Mouse (Mus musculus) C2C12 (cell line): ENCODE data around the gene Aco1. TPM values are rescaled to one million over a fixed set of nuclear protein-coding genes. Genes with fewer than 3 reads are reported as not detected.

Experiments
- H3K27me3 ChIP-seq: one replicate; pipeline ENCODE4 v1.6.1; 2011; ENCODE audit not compliant: control insufficient read depth, insufficient read depth, insufficient read length
- H3K36me3 ChIP-seq: one replicate; pipeline ENCODE4 v1.6.1; 2011; ENCODE audit not compliant: control insufficient read depth, insufficient read depth
- H3K4me3 ChIP-seq: one replicate; pipeline ENCODE4 v1.5.1; 2011; ENCODE audit warnings: mild to moderate bottlenecking, control low read depth; ENCODE audit not compliant: poor library complexity, insufficient read depth, severe bottlenecking
- H3K79me2 ChIP-seq: one replicate; pipeline ENCODE4 v1.6.1; 2011; ENCODE audit not compliant: control insufficient read depth, insufficient read depth
- H3K79me3 ChIP-seq: one replicate; pipeline ENCODE4 v1.6.1; 2011; ENCODE audit warnings: low read depth, control low read depth
- H3ac ChIP-seq: one replicate; pipeline ENCODE3; 2011; ENCODE audit warnings: low read depth; ENCODE audit not compliant: control insufficient read depth, insufficient read length
- CEBPB ChIP-seq: IDR thresholded peaks from one replicate; pipeline ENCODE4 v1.6.1; 2011; ENCODE audit warnings: low read depth, mild to moderate bottlenecking, control low read depth, moderate library complexity
- CTCF ChIP-seq: IDR thresholded peaks from one replicate; pipeline ENCODE4 v1.5.1; 2011; ENCODE audit not compliant: control insufficient read depth, insufficient read depth, insufficient read length
- FOSL1 ChIP-seq: IDR thresholded peaks from one replicate; pipeline ENCODE4 v1.8.0; 2011; ENCODE audit warnings: mild to moderate bottlenecking, low read length; ENCODE audit not compliant: poor library complexity, insufficient read depth, severe bottlenecking
- MAX ChIP-seq: IDR thresholded peaks from one replicate; pipeline ENCODE4 v1.6.1; 2011; ENCODE audit warnings: mild to moderate bottlenecking, control low read depth
- MYOD1 ChIP-seq: IDR thresholded peaks from one replicate; pipeline ENCODE4 v1.6.1; 2011; ENCODE audit warnings: low read depth; ENCODE audit not compliant: control insufficient read depth, insufficient read length
- MYOG ChIP-seq: IDR thresholded peaks from one replicate; pipeline ENCODE4 v1.6.1; 2011; ENCODE audit not compliant: control insufficient read depth, insufficient read length; ENCODE audit errors: extremely low read depth
- USF1 ChIP-seq: IDR thresholded peaks from one replicate; pipeline ENCODE4 v1.6.1; 2011; ENCODE audit warnings: low read depth, mild to moderate bottlenecking, control low read depth, moderate library complexity
- polyA plus RNA-seq: library from polyadenylated mRNA; unstranded; fragments of >200 nt; fragmentation: generic; extraction: Trizol; gene quantifications from one replicate; pipeline ENCODE4 v1.2.1, GENCODE M21; 2012; ENCODE audit warnings: missing spikeins

The Aco1 gene
- polyA plus RNA-seq, 1 experiment, result 32.6 TPM

DNA sequence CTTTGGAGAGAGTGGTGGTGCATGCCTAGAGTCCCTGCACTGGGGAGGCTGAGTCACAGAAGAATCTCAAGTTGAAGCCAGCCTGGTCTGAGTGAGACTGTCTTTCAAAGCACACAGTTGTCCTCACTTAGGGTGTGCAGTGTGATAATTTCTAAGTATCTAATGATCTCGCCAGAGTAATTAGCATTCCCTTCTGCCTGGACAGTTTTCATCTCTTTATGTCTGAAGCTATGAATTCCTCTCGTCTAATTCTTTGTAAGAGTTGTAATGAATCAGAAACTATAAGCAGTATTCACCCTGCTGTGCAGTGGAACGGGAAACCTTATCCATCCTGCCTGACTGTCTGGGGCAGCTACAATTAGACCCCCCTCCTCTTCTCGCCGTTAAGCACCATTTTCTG lies 64.8 kb downstream of the Aco1 start:
- no peak overlapping the region for H3ac ChIP-seq
- TF ChIP-seq CEBPB (no peak), CTCF (no peak), FOSL1 (no peak), MYOG (no peak), USF1 (no peak), MAX (no peak), MYOD1 (no peak)
- peaks cover 4% of the 10 kb centered on the region for H3K36me3 ChIP-seq
- no peaks in the 10 kb centered on the region for H3K79me3 ChIP-seq
- no peaks in the 10 kb centered on the region for H3K27me3 ChIP-seq
- no peak overlapping the region for H3K4me3 ChIP-seq
- no peaks in the 10 kb centered on the region for H3K79me2 ChIP-seq

DNA sequence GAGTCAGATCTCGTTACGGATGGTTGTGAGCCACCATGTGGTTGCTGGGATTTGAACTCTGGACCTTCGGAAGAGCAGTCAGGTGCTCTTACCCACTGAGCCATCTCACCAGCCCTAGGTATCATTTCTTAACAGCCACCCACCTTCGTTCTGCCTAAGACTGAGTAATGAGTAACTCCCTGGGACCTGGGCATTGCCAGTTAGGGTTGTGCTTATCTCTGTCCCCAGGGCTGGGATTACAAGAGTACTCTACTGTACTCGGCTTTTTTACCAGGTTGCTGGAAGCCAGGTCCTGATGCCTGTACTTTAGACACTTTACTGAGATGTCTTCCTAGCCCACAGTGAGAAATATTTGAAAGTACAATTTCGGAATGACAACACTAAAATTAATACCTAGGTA lies 69.3 kb downstream of the Aco1 start:
- Histone ChIP-seq H3K36me3 (no peaks in the 10 kb centered on the region), H3K4me3 (no peak overlapping the region), H3K79me3 (no peaks in the 10 kb centered on the region), H3K79me2 (no peaks in the 10 kb centered on the region), H3K27me3 (no peaks in the 10 kb centered on the region), H3ac (no peak overlapping the region)
- TF ChIP-seq CEBPB, result no peak
- no peak for TF ChIP-seq FOSL1
- no peak for TF ChIP-seq MAX
- no peak for TF ChIP-seq MYOG
- no peak for TF ChIP-seq USF1
- no peak for TF ChIP-seq CTCF
- TF ChIP-seq MYOD1, result no peak

GRCm38 (mm10) chr4:40217910-40218309 lies 75.0 kb downstream of the Aco1 start:
- Histone ChIP-seq H3ac (no peak overlapping the region), H3K4me3 (no peak overlapping the region), H3K36me3 (no peaks in the 10 kb centered on the region), H3K27me3 (no peaks in the 10 kb centered on the region), H3K79me3 (no peaks in the 10 kb centered on the region), H3K79me2 (no peaks in the 10 kb centered on the region)
- TF ChIP-seq FOSL1 (no peak), MYOD1 (no peak), CTCF (no peak), MYOG (no peak), MAX (no peak), CEBPB (no peak)

GRCm38 (mm10) chr4:40218382-40218781 lies 75.5 kb downstream of the Aco1 start:
- no peaks in the 10 kb centered on the region for H3K36me3 ChIP-seq
- no peaks in the 10 kb centered on the region for H3K79me3 ChIP-seq
- no peak overlapping the region for H3ac ChIP-seq
- H3K27me3 ChIP-seq, result no peaks in the 10 kb centered on the region
- H3K4me3 ChIP-seq, result no peak overlapping the region
- H3K79me2 ChIP-seq, result no peaks in the 10 kb centered on the region
- TF ChIP-seq MYOG (no peak), MAX (no peak), FOSL1 (no peak), MYOD1 (no peak), USF1 (no peak), CTCF (peak; percentile 31), CEBPB (no peak)

- TF ChIP-seq MAX (no peak), FOSL1 (no peak), MYOD1 (no peak), CTCF (no peak), USF1 (no peak), MYOG (no peak)
- Histone ChIP-seq H3K4me3 (no peak overlapping the region), H3K36me3 (no peaks in the 10 kb centered on the region), H3ac (no peak overlapping the region), H3K79me3 (no peaks in the 10 kb centered on the region), H3K27me3 (no peaks in the 10 kb centered on the region), H3K79me2 (no peaks in the 10 kb centered on the region)
These were observed 77.6 kb downstream of the Aco1 start for GRCm38 (mm10) chr4:40220437-40220836.

GRCm38 (mm10) chr4:40221004-40221760 lies 78.3 kb downstream of the Aco1 start:
- no peaks in the 10 kb centered on the region for H3K79me3 ChIP-seq
- no peaks in the 10 kb centered on the region for H3K27me3 ChIP-seq
- TF ChIP-seq USF1 (no peak), FOSL1 (no peak), MYOG (no peak), CTCF (no peak)

More at GRCm38 (mm10) chr4:40221004-40221760, 78.3 kb downstream of the Aco1 start:
- Histone ChIP-seq H3K79me2 (no peaks in the 10 kb centered on the region), H3ac (no peak overlapping the region), H3K4me3 (no peak overlapping the region), H3K36me3 (no peaks in the 10 kb centered on the region)
